Mouse (Mus musculus) hindbrain, embryonic 13.5 days (tissue): ENCODE measurements at regions not wholly inside any gene's neighbourhood (a gene's known extent, or its start where the extent isn't known, plus 50 kb on each side); places are given as distances from the start of the nearest gene placed in this dataset.
"Not testable (repeated sequence)": the region's sequence is repeated elsewhere in the genome, so short reads cannot be mapped to it uniquely, and the experiment has no call there.

Experiments
- ATAC-seq: fragments of 200-750 bp; cut with Nextera tagmentation; 2 replicates; pipeline ENCODE4 v1.8.0; 2017; ENCODE audit warnings: moderate TSS enrichment; ENCODE audit not compliant: low FRiP score
- H3K27ac ChIP-seq: fragments of 300-500 bp; sonication (generic); 2 replicates; pipeline ENCODE4 v1.5.1; 2015; ENCODE audit warnings: inconsistent platforms, mild to moderate bottlenecking, moderate library complexity
- H3K27me3 ChIP-seq: fragments of 300-500 bp; sonication (generic); 2 replicates; pipeline ENCODE4 v1.6.1; 2015; ENCODE audit warnings: mild to moderate bottlenecking, inconsistent platforms
- H3K36me3 ChIP-seq: fragments of 300-500 bp; sonication (generic); 2 replicates; pipeline ENCODE4 v1.6.1; 2015; ENCODE audit warnings: mild to moderate bottlenecking, inconsistent platforms
- H3K4me1 ChIP-seq: fragments of 300-500 bp; sonication (generic); replicated peaks from 2 replicates; pipeline ENCODE4 v1.6.1; 2015; ENCODE audit warnings: inconsistent platforms
- H3K4me2 ChIP-seq: fragments of 300-500 bp; sonication (generic); 2 replicates; pipeline ENCODE4 v1.6.1; 2015; ENCODE audit warnings: inconsistent platforms, mild to moderate bottlenecking, moderate library complexity
- H3K4me3 ChIP-seq: fragments of 300-500 bp; sonication (generic); 2 replicates; pipeline ENCODE4 v1.5.1; 2015; ENCODE audit warnings: mild to moderate bottlenecking, inconsistent platforms
- H3K9ac ChIP-seq: fragments of 300-500 bp; sonication (generic); 2 replicates; pipeline ENCODE4 v1.6.1; 2015; ENCODE audit warnings: mild to moderate bottlenecking, inconsistent platforms
- H3K9me3 ChIP-seq: fragments of 300-500 bp; sonication (generic); 2 replicates; pipeline ENCODE4 v1.6.1; 2016; ENCODE audit warnings: inconsistent platforms
- WGBS: fragments of 180-500 bp; shearing (Covaris S2); methylation state at CpG from one replicate; pipeline ENCODE4 v1.1.7; 2015; 5-methylcytosine and 5-hydroxymethylcytosine counted together

DNA sequence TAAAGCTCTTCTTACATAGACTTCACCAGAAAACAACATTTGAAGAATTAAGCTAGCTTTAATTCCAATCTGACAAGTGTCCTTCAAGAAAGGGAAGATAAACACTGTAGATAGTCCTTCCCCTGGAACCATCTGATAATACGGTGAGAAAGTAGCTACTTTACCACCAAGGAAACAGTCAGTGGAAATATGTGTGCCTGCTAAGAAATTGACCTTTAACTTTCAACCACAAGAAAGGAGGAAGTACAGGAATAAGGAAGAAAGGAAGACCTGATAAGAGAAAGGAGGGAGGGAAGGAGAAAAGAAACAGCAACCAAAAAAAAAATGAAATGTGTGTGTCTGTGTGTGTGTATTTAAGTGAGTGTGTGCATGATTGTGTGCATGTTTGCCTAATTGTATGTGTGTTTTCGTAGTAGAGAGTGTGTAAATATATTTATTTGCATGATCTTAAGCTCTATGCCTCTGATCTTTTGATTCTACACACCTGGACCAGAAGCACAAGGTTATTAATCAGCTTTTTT, 831.3 kb downstream of the Pla2g4a start:
- ATAC-seq: no peak
- Histone ChIP-seq H3K9me3 (no peaks in the 10 kb centered on the region), H3K9ac (no peak overlapping the region), H3K27ac (no peak overlapping the region), H3K27me3 (no peaks in the 10 kb centered on the region), H3K4me3 (no peak overlapping the region), H3K4me2 (no peak overlapping the region), H3K4me1 (no peaks in the 10 kb centered on the region), H3K36me3 (no peaks in the 10 kb centered on the region)
- 86% methylated on average over 2 of the region's 2 CpGs for WGBS

DNA sequence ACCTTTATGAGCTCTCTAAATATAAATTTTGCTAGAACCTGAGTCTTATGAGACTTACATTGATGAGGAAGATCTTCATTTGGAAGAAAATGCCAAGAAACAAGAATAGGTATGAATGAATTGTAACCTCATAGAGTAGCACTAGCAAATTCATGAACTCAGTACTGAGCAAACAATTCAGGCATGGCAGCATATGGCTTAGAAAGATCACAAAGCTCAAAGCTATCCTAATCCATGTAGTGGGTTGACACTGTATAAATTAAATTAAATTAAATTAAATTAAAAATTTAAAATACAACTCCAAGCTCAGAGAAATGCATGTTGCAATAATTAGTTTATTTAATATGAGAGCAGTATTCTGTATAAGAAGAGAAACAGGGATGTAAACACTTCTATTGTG, 832.0 kb downstream of the Pla2g4a start:
- Histone ChIP-seq H3K9me3 (no peaks in the 10 kb centered on the region), H3K27ac (no peak overlapping the region), H3K4me2 (no peak overlapping the region), H3K4me3 (no peak overlapping the region), H3K36me3 (no peaks in the 10 kb centered on the region), H3K27me3 (no peaks in the 10 kb centered on the region), H3K4me1 (no peaks in the 10 kb centered on the region), H3K9ac (no peak overlapping the region)
- ATAC-seq: no peak

DNA sequence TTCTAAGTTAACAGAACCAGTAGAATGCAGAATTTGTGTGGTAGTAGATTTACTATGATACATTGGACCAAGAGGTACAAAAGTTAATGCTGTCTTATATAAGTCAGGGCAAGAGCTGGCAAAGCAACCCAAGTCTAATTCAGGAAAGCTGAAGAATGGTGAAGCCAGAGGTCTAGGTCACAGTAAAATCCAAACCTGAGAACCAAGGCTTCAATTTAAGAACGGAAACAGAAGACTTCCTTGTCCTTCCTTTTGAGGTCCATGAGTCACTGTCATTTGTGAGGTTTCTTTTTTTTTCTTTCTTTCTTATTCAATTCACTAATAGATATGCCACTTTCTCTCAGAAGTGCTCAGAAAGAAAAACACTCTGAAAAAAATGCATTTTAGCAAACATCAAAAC, 833.4 kb downstream of the Pla2g4a start:
- H3K4me3 ChIP-seq: no peak overlapping the region
- H3K27me3 ChIP-seq: no peaks in the 10 kb centered on the region
- no peaks in the 10 kb centered on the region for H3K9me3 ChIP-seq
- H3K36me3 ChIP-seq: no peaks in the 10 kb centered on the region
- H3K9ac ChIP-seq: no peak overlapping the region
- H3K4me2 ChIP-seq: no peak overlapping the region
- 68% methylated on average over 1 of the region's 1 CpGs for WGBS
- no peak overlapping the region for H3K27ac ChIP-seq
- no peaks in the 10 kb centered on the region for H3K4me1 ChIP-seq
- ATAC-seq: no peak

DNA sequence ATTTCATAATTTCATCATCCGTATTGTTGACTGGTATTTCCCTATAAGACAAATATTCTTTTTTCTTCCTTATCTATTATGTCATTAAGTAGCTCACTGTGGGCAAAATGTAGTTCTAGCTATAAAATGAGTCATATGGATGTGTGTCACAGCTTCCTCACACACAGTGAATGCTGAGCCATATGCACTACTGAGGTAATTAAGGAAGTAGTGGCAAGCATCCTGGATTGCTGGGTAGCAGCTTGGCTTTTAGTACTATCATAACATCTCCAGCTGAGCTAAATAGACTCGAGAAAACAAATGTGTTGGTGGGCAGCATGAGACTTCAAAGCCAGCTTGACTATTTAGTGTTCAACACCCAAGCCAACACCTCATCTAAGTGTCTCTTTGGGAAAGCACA, 857.7 kb downstream of the Pla2g4a start:
- no peak for ATAC-seq
- no peaks in the 10 kb centered on the region for H3K9me3 ChIP-seq
- WGBS: 82% methylated on average over 2 of the region's 2 CpGs

DNA sequence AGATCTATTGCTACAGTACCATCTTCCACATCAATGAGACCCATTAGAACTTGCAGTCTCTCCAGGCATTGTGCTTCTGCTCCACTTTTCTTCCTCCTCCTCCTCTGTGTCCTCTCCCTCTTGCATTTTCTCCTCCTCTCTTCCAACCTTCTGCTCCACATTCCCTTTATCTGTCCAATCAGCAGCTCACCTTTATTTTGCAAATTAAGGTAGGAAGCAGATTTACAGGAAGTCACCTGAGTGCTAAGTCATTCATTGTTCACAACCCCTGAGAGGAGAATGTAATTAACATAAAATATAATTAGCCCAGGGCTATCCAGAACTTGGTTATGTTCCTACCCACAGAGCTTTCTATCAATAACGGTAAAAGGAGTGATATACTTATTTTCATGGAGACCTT, 863.7 kb downstream of the Pla2g4a start:
- no peaks in the 10 kb centered on the region for H3K27me3 ChIP-seq
- no peak overlapping the region for H3K4me2 ChIP-seq
- no peak overlapping the region for H3K27ac ChIP-seq
- WGBS: 77% methylated on average over 1 of the region's 1 CpGs
- H3K4me3 ChIP-seq: no peak overlapping the region
- H3K9me3 ChIP-seq: no peaks in the 10 kb centered on the region
- no peaks in the 10 kb centered on the region for H3K36me3 ChIP-seq
- no peak for ATAC-seq
- no peak overlapping the region for H3K9ac ChIP-seq
- no peaks in the 10 kb centered on the region for H3K4me1 ChIP-seq

More for the DNA sequence above, 857.7 kb downstream of the Pla2g4a start:
- no peak overlapping the region for H3K4me3 ChIP-seq
- H3K4me2 ChIP-seq: no peak overlapping the region
- no peak overlapping the region for H3K9ac ChIP-seq
- H3K36me3 ChIP-seq: no peaks in the 10 kb centered on the region
- no peak overlapping the region for H3K27ac ChIP-seq
- H3K4me1 ChIP-seq: no peaks in the 10 kb centered on the region
- H3K27me3 ChIP-seq: no peaks in the 10 kb centered on the region

DNA sequence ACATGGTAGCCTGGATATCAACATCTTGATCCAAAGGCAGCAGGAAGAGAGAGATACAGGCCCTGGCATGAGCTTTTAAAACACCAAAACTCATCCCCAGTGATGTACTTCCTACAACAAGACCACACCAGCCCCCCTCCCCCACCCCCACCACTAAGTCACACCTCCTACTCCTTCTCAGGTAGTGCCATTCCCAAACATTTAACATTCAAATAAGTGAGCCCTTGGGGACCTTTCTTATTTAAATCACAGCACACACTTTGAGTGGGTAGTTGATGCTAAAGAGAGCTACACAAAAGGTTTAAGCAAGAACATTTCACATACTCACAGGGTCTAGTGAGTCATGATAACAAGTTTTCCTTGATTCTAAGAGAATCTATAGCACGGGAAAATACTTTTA, 886.4 kb downstream of the Pla2g4a start:
- no peak for ATAC-seq
- 84% methylated on average over 1 of the region's 1 CpGs for WGBS
- Histone ChIP-seq H3K4me1 (no peaks in the 10 kb centered on the region), H3K4me2 (no peak overlapping the region), H3K36me3 (no peaks in the 10 kb centered on the region), H3K4me3 (no peak overlapping the region), H3K9me3 (no peaks in the 10 kb centered on the region), H3K27me3 (no peaks in the 10 kb centered on the region), H3K9ac (no peak overlapping the region), H3K27ac (no peak overlapping the region)

DNA sequence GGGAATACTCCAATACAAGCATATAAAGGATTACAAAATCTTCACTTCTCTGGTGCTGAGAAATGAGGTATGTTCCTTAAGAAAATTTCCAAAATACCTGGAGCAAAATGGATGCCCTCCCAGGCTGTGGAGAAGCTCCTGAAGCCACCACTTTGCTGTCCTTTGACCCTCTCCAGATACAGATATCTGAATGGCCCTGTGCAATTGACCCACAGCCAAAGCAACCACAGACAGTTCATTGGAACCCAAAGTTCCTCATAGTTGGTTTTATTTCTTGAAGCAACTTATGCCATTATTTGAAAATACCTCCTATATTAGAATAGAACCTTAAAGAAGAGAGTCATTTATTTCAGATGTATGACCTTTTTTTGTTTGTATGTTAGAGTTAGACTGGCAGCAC, 891.5 kb downstream of the Pla2g4a start:
- Histone ChIP-seq H3K27ac (no peak overlapping the region), H3K36me3 (no peaks in the 10 kb centered on the region), H3K4me1 (no peaks in the 10 kb centered on the region), H3K4me3 (no peak overlapping the region), H3K9ac (no peak overlapping the region), H3K4me2 (no peak overlapping the region), H3K27me3 (no peaks in the 10 kb centered on the region), H3K9me3 (no peaks in the 10 kb centered on the region)
- no peak for ATAC-seq

DNA sequence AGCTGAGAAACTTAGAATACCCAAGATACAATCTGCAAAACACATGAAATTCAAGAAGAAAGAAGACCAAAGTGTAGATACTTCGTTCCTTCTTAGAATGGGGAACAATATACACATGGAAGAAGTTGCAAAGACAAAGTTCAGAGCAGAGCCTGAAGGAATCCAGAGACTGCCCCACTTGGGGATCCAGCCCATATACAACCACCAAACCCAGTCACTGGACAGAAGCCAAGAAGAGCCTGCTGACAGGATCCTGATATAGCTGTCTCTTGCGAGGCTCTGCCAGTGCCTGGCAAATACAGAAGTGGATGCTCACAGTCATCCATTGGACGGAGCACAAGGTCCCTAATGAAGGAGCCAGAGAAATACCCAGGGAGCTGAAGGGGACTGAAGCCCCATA, 898.1 kb downstream of the Pla2g4a start:
- not testable (repeated sequence) for H3K27me3 ChIP-seq, H3K4me1 ChIP-seq, H3K4me3 ChIP-seq, ATAC-seq, H3K9ac ChIP-seq, H3K36me3 ChIP-seq, H3K27ac ChIP-seq, H3K4me2 ChIP-seq, H3K9me3 ChIP-seq
- WGBS: 88% methylated on average over 3 of the region's 3 CpGs

DNA sequence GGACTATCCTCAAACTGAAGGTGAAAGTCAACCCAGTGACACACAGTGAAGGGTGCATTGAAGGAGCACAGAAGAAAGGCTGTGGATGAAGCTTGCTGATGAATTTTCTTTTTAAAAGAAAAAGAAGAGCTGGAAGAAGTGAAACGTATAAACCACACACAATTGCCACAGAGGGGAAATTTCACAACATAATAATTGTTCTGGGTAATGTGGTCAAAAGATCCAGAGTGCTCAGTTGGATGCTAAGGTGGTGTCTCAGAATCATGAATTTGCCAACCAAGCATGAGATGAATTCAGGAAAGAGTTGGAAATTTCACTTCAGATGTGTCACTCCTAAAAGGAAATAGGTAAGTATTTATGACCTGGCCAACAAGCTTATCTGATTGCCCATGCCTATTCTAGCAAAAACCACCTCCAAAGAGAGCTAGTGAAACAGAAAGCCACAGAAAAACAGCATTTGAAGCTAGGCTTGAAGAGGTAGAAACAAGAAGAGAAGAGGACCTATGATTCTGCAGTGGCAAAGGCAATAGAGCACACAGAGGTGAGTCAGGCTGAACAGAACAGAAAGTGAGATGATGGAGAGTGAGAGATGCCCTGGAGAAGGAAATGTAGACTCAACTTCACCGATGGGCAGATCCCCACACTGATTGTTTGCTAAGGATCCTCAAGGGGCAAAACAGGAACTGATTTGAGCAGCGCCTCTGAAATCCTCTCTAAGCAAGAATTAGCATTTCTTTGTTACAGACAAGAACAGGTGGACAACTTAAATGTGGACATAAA, 922.7 kb downstream of the Pla2g4a start:
- no peak overlapping the region for H3K27ac ChIP-seq
- 86% methylated on average over 3 of the region's 3 CpGs for WGBS
- H3K36me3 ChIP-seq: no peaks in the 10 kb centered on the region
- H3K9ac ChIP-seq: no peak overlapping the region
- H3K9me3 ChIP-seq: no peaks in the 10 kb centered on the region
- H3K4me1 ChIP-seq: no peaks in the 10 kb centered on the region
- no peak overlapping the region for H3K4me3 ChIP-seq
- no peaks in the 10 kb centered on the region for H3K27me3 ChIP-seq
- no peak for ATAC-seq
- no peak overlapping the region for H3K4me2 ChIP-seq

DNA sequence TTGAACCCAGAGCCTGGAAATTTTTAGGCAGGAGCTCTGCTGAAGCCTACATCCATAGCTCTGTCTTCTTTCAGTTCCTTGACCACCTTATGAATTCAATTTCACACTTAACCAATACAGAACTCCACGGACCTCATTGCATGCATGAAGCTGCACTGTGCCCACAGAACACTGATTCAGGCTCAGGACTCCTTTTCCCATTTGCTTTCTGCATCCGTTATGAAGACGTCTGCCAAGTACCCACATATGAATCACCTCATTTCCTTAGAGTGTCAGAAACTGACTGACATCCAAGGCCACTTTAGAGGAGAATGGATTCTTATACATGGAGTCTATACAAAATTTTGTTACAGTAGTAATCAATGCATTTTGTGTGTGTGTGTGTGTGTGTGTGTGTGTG, 932.8 kb downstream of the Pla2g4a start:
- WGBS: 84% methylated on average over 3 of the region's 3 CpGs
- H3K36me3 ChIP-seq: no peaks in the 10 kb centered on the region
- no peaks in the 10 kb centered on the region for H3K27me3 ChIP-seq
- H3K9me3 ChIP-seq: no peaks in the 10 kb centered on the region
- H3K4me2 ChIP-seq: no peak overlapping the region
- H3K4me1 ChIP-seq: no peaks in the 10 kb centered on the region
- H3K27ac ChIP-seq: no peak overlapping the region
- no peak overlapping the region for H3K9ac ChIP-seq
- ATAC-seq: no peak
- no peak overlapping the region for H3K4me3 ChIP-seq

DNA sequence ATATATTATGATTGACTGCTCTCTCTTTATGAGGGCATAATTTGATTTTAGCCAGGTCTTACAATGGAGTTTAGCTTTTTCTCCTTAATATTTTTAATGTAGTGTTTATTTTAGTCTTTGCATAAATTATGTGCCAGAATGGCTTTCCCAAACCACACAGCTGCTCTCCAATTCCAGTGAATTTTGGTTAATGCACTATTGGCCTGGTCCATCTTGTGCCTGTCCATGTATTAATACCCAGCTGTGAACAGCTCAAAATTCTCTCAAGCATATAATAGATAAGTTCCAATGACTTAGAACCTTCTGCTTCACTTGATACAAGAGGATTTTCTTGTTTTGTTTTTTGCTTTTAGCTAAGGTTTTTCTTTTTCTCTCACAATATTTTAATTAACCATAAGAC, 939.4 kb downstream of the Pla2g4a start:
- Histone ChIP-seq H3K9me3 (no peaks in the 10 kb centered on the region), H3K4me1 (no peaks in the 10 kb centered on the region), H3K4me3 (no peak overlapping the region), H3K9ac (no peak overlapping the region), H3K27me3 (no peaks in the 10 kb centered on the region), H3K36me3 (no peaks in the 10 kb centered on the region), H3K27ac (no peak overlapping the region), H3K4me2 (no peak overlapping the region)
- no peak for ATAC-seq

DNA sequence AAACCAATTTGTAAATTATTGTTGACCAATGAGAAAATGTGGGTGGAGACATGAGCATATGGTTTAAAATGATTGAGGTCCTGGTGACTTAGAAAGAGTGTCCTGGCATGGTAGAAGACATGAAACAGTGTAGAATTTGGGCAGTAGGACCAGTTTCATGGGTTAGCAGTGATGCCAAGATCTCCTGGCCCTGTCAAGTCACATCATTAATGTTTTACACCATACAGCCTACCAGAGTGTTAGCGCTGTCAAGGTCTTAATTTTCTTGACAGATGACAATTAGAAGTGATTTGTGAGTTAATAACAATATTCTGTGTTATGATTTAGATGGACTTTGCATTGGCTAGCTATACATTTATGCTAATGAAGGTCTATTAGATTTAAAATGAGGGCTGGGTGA, 939.8 kb downstream of the Pla2g4a start:
- no peak overlapping the region for H3K27ac ChIP-seq
- WGBS: 90% methylated on average over 1 of the region's 1 CpGs

DNA sequence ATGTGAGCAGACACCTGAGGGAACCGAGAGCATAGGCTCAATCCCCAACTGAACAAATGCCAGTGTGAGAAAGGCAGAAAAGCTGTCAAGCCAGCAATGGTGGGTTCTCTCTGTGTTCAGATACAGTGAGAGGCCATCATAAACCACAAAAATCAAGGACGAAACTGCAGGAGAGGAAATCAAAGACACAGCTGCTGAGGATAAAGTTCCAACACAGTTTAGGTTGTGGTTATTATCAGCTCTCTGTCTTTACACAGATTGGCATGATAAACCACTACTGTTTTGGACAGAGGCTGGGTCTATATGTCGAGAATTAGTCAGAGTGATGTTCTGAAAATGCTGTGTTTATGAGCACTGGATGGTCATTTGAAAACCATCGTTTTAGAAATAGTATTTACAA, 946.5 kb downstream of the Pla2g4a start:
- Histone ChIP-seq H3K9me3 (no peaks in the 10 kb centered on the region), H3K27me3 (no peaks in the 10 kb centered on the region), H3K4me3 (no peak overlapping the region), H3K27ac (no peak overlapping the region), H3K4me1 (no peaks in the 10 kb centered on the region), H3K36me3 (no peaks in the 10 kb centered on the region), H3K4me2 (no peak overlapping the region), H3K9ac (no peak overlapping the region)
- ATAC-seq: no peak
- 80% methylated on average over 4 of the region's 4 CpGs for WGBS

More for the DNA sequence above, 939.8 kb downstream of the Pla2g4a start:
- Histone ChIP-seq H3K4me3 (no peak overlapping the region), H3K9ac (no peak overlapping the region), H3K4me1 (no peaks in the 10 kb centered on the region), H3K27me3 (no peaks in the 10 kb centered on the region), H3K4me2 (no peak overlapping the region), H3K36me3 (no peaks in the 10 kb centered on the region), H3K9me3 (no peaks in the 10 kb centered on the region)
- ATAC-seq: no peak
